Mouse (Mus musculus) adrenal gland, postnatal 4 days (tissue): ENCODE measurements at regions not wholly inside any gene's neighbourhood (a gene's known extent, or its start where the extent isn't known, plus 50 kb on each side); places are given as distances from the start of the nearest gene placed in this dataset.
"Not testable (repeated sequence)": the region's sequence is repeated elsewhere in the genome, so short reads cannot be mapped to it uniquely, and the experiment has no call there.

Experiments used
- DNase-seq, 2 experiments: peaks; one replicate each; pipeline ENCODE4 v3.0.0; 2021 to 2022; ENCODE audit warnings: low spot score in 2 of 2, mixed read lengths in 2 of 2

- DNase-seq, result peak; percentile 31 to 58
Measured at GRCm38 (mm10) chr13:74563483-74564330, 69.9 kb upstream of the Zfp825 start.

DNA sequence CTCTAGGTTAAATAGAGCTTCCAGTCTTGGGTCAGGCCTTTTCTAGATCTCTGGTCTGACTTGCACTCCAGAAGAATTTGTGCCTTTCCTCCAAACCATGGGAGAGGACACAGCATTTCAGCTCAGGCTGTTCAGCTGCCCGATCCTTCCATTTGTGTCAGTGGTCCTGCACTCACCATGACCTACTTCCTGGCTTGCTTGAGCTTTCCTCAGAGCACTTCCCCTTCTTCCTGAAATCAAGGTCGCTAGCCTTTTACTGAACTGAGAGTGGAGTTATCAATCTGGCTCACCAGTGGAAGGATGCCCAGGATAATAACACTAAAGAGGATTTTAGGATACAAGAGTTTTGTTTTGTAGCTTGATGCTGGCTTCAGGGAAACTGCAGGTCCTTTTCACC is 70.5 kb upstream of the Zfp825 start:
- not testable (repeated sequence) for DNase-seq

DNA sequence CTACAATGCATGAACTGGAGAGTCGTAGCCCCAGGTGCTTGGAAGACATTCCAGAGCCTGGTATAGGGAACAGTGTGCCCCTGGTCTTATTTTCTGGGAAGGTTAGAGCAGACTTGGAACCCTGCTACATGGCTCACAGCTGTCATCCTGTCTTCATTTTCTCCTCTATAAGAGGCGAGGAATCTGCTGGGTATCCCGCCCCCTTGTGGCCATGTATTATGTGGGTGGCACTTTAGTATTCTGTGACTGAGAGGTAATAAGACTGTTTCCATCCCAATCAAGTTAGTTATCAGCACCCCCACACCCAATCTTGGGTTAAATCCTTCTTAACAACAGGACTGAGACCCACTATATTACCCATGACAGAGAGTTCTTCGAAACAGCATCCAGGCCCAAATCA is 69.4 kb upstream of the Erap1 start:
- peak in 1 of 2 experiments; percentile 9 for DNase-seq
